Mouse (Mus musculus): ENCODE measurements around the gene Coa7. TPM values are rescaled to one million over a fixed set of nuclear protein-coding genes. Genes with fewer than 3 reads are reported as not detected.

The Coa7 gene
- polyA plus RNA-seq, 1 experiment: 66.4 TPM

DNA sequence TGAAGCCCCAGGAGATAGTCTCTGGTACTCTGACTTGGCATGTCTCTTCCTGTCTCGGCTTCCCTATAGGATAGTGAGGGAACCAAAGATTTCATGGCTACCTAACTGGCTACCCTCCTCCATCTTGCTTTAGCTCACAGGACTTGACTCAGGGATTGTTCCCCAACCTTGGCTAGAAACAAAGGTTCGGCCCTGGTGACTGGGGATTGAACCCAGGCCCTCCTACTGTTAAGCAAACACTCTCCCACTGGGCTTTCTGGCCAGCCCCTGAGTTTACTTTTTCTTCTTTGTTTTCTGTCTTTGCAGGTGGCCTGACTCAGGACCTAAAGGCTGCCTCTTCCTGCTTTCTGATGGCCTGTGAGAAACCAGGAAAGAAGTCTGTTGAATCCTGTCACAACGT, 9.9 kb downstream of the Coa7 start:
- H3K79me3 ChIP-seq (ENCODE audit: low read depth): no peaks in the 10 kb centered on the region
- H3K36me3 ChIP-seq (ENCODE audit: control insufficient read depth, insufficient read depth): peaks cover 54% of the 10 kb centered on the region
- H3K4me3 ChIP-seq (ENCODE audit: insufficient read depth, poor library complexity, severe bottlenecking): no peak overlapping the region
- no peaks in the 10 kb centered on the region for H3K79me2 ChIP-seq (ENCODE audit: control insufficient read depth, insufficient read depth)
- no peaks in the 10 kb centered on the region for H3K27me3 ChIP-seq (ENCODE audit: control insufficient read depth, insufficient read depth, insufficient read length)
- no peak overlapping the region for H3ac ChIP-seq (ENCODE audit: control insufficient read depth, insufficient read length, low read depth)
- TF ChIP-seq FOSL1 (IDR thresholded peaks at IDR 0.05; ENCODE audit: insufficient read depth, low read length, poor library complexity, severe bottlenecking) (no peak), CEBPB (IDR thresholded peaks at IDR 0.05; ENCODE audit: low read depth) (no peak), USF1 (IDR thresholded peaks at IDR 0.05; ENCODE audit: low read depth) (no peak), CTCF (IDR thresholded peaks at IDR 0.05; ENCODE audit: control insufficient read depth, insufficient read depth, insufficient read length) (no peak), MAX (IDR thresholded peaks at IDR 0.05) (no peak), MYOD1 (IDR thresholded peaks at IDR 0.05; ENCODE audit: control insufficient read depth, insufficient read length, low read depth) (no peak), MYOG (IDR thresholded peaks at IDR 0.05; ENCODE audit: control insufficient read depth, extremely low read depth, insufficient read length) (no peak)

DNA sequence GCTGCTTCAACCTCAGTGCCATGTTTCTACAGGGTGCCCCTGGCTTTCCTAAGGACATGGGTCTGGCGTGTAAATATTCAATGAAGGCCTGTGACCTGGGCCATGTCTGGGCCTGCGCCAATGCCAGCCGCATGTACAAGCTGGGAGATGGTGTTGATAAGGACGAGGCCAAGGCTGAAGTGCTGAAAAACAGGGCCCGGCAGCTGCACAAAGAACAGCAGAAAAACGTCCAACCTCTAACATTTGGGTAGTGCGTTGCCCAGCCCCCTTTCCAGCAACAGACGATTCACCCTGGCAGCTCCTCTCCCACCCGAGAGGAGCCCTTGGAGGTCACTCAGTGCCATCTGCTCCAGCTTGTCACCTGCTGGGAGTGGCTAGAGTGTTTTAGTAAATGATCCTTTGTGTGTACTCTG, 10.4 kb downstream of the Coa7 start:
- Histone ChIP-seq H3K79me2 (ENCODE audit: control insufficient read depth, insufficient read depth) (no peaks in the 10 kb centered on the region), H3K27me3 (ENCODE audit: control insufficient read depth, insufficient read depth, insufficient read length) (no peaks in the 10 kb centered on the region), H3K36me3 (ENCODE audit: control insufficient read depth, insufficient read depth) (peaks cover 50% of the 10 kb centered on the region), H3K79me3 (ENCODE audit: low read depth) (no peaks in the 10 kb centered on the region), H3K4me3 (ENCODE audit: insufficient read depth, poor library complexity, severe bottlenecking) (no peak overlapping the region), H3ac (ENCODE audit: control insufficient read depth, insufficient read length, low read depth) (no peak overlapping the region)
- no peak for TF ChIP-seq CEBPB (IDR thresholded peaks at IDR 0.05; ENCODE audit: low read depth)
- no peak for TF ChIP-seq MYOG (IDR thresholded peaks at IDR 0.05; ENCODE audit: control insufficient read depth, extremely low read depth, insufficient read length)

DNA sequence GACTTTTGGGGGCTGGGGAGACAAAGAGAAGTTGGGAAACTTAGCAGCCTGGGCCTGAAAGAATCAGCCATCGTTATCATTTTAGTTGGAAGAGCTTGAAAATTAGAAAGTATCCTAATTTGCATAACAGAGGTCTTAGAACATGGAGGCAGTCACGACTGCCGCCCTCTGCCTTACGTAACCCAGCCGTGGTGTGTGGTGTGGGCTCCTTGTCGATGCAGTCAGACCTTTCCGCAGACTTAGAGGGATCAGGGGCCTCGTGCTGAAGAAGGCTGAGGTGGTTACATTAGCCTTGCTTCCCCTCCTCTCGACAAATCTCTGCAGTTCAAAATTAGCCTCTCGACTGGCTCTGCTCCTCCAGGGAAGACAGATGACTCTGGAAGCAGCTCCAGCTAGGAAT, 10.9 kb downstream of the Coa7 start:
- no peak overlapping the region for H3ac ChIP-seq (ENCODE audit: control insufficient read depth, insufficient read length, low read depth)
- H3K36me3 ChIP-seq (ENCODE audit: control insufficient read depth, insufficient read depth): peaks cover 45% of the 10 kb centered on the region
- H3K4me3 ChIP-seq (ENCODE audit: insufficient read depth, poor library complexity, severe bottlenecking): no peak overlapping the region
- H3K27me3 ChIP-seq (ENCODE audit: control insufficient read depth, insufficient read depth, insufficient read length): no peaks in the 10 kb centered on the region
- H3K79me3 ChIP-seq (ENCODE audit: low read depth): no peaks in the 10 kb centered on the region
- TF ChIP-seq USF1 (IDR thresholded peaks at IDR 0.05; ENCODE audit: low read depth) (no peak), MYOD1 (IDR thresholded peaks at IDR 0.05; ENCODE audit: control insufficient read depth, insufficient read length, low read depth) (no peak), MAX (IDR thresholded peaks at IDR 0.05) (no peak), MYOG (IDR thresholded peaks at IDR 0.05; ENCODE audit: control insufficient read depth, extremely low read depth, insufficient read length) (no peak), CEBPB (IDR thresholded peaks at IDR 0.05; ENCODE audit: low read depth) (no peak), FOSL1 (IDR thresholded peaks at IDR 0.05; ENCODE audit: insufficient read depth, low read length, poor library complexity, severe bottlenecking) (no peak), CTCF (IDR thresholded peaks at IDR 0.05; ENCODE audit: control insufficient read depth, insufficient read depth, insufficient read length) (no peak)
- H3K79me2 ChIP-seq (ENCODE audit: control insufficient read depth, insufficient read depth): no peaks in the 10 kb centered on the region

DNA sequence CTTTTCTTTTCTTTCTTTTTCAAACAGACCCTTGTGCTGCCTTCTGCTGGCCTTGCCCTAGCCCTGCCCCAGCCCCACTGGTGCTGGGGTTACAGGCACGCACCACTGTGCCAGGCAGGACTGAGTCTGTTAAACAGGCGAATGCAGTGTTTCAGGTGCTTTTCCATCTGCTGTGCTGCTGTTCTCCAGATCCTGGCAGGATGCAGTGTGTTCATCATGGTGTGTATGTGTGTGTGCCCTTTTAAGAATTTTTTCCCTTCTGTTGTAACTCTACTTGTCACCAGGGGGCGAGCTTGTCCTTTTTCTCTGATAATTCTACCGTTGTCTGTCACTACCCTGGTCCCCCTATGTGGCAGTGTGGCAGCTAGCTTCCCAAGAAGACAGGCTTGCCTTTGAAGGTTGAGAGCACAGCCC, 11.3 kb downstream of the Coa7 start:
- TF ChIP-seq MYOD1 (IDR thresholded peaks at IDR 0.05; ENCODE audit: control insufficient read depth, insufficient read length, low read depth): no peak
- no peak for TF ChIP-seq CEBPB (IDR thresholded peaks at IDR 0.05; ENCODE audit: low read depth)
- TF ChIP-seq FOSL1 (IDR thresholded peaks at IDR 0.05; ENCODE audit: insufficient read depth, low read length, poor library complexity, severe bottlenecking): no peak
- H3K79me3 ChIP-seq (ENCODE audit: low read depth): no peaks in the 10 kb centered on the region
- H3K4me3 ChIP-seq (ENCODE audit: insufficient read depth, poor library complexity, severe bottlenecking): no peak overlapping the region
- H3ac ChIP-seq (ENCODE audit: control insufficient read depth, insufficient read length, low read depth): no peak overlapping the region
- no peaks in the 10 kb centered on the region for H3K79me2 ChIP-seq (ENCODE audit: control insufficient read depth, insufficient read depth)
- peaks cover 41% of the 10 kb centered on the region for H3K36me3 ChIP-seq (ENCODE audit: control insufficient read depth, insufficient read depth)
- H3K27me3 ChIP-seq (ENCODE audit: control insufficient read depth, insufficient read depth, insufficient read length): no peaks in the 10 kb centered on the region

DNA sequence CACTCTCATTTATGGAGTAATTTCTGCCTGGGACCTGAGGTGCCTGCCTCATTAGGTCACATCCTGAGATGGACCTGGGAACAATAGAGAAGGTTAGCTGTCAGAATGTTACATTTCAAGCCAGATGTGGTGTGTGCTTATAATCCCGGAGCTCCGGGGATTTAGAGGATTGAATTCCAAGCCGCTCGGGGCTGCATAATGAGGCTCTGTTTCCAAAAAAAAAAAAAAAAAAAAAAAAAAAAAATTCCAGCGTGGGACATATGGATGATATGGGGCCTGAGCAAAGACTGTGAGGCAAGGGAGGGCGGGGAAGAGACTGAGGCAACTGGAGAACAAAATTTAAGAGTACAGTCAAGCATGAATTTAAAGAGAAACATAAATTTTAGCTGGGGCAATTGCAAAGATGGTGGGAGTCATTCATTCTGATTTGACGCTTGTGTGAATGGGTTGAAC, 16.7 kb downstream of the Coa7 start:
- Histone ChIP-seq H3K79me2 (ENCODE audit: control insufficient read depth, insufficient read depth) (no peaks in the 10 kb centered on the region), H3K36me3 (ENCODE audit: control insufficient read depth, insufficient read depth) (peaks cover 6% of the 10 kb centered on the region), H3K4me3 (ENCODE audit: insufficient read depth, poor library complexity, severe bottlenecking) (no peak overlapping the region), H3K79me3 (ENCODE audit: low read depth) (no peaks in the 10 kb centered on the region), H3ac (ENCODE audit: control insufficient read depth, insufficient read length, low read depth) (no peak overlapping the region), H3K27me3 (ENCODE audit: control insufficient read depth, insufficient read depth, insufficient read length) (no peaks in the 10 kb centered on the region)
- TF ChIP-seq MYOD1 (IDR thresholded peaks at IDR 0.05; ENCODE audit: control insufficient read depth, insufficient read length, low read depth) (no peak), CTCF (IDR thresholded peaks at IDR 0.05; ENCODE audit: control insufficient read depth, insufficient read depth, insufficient read length) (no peak), USF1 (IDR thresholded peaks at IDR 0.05; ENCODE audit: low read depth) (no peak), CEBPB (IDR thresholded peaks at IDR 0.05; ENCODE audit: low read depth) (no peak), MAX (IDR thresholded peaks at IDR 0.05) (no peak), MYOG (IDR thresholded peaks at IDR 0.05; ENCODE audit: control insufficient read depth, extremely low read depth, insufficient read length) (no peak), FOSL1 (IDR thresholded peaks at IDR 0.05; ENCODE audit: insufficient read depth, low read length, poor library complexity, severe bottlenecking) (no peak)

DNA sequence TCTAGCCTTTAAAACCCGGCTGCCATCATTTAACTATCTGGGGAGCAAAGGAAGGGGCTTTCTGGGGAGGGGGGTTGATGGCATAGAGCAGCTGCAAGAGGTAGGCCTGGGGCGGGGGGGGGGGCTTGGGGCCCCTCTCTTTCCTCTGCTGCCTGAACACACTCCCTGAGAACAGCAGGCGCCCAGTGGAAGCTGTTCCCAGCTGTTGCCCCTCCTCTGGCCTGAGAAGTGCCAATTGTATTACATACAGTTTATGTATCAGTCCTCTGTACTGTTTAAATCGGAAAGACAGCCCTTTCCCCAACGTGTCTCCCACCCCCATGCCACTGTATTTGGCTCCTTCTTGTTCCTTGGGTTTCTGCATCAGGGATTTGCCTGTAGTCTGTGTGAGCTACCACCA, 17.9 kb downstream of the Coa7 start:
- TF ChIP-seq MYOG (IDR thresholded peaks at IDR 0.05; ENCODE audit: control insufficient read depth, extremely low read depth, insufficient read length) (no peak), CEBPB (IDR thresholded peaks at IDR 0.05; ENCODE audit: low read depth) (no peak), MAX (IDR thresholded peaks at IDR 0.05) (no peak), USF1 (IDR thresholded peaks at IDR 0.05; ENCODE audit: low read depth) (no peak), MYOD1 (IDR thresholded peaks at IDR 0.05; ENCODE audit: control insufficient read depth, insufficient read length, low read depth) (no peak), CTCF (IDR thresholded peaks at IDR 0.05; ENCODE audit: control insufficient read depth, insufficient read depth, insufficient read length) (no peak), FOSL1 (IDR thresholded peaks at IDR 0.05; ENCODE audit: insufficient read depth, low read length, poor library complexity, severe bottlenecking) (no peak)
- Histone ChIP-seq H3K4me3 (ENCODE audit: insufficient read depth, poor library complexity, severe bottlenecking) (no peak overlapping the region), H3ac (ENCODE audit: control insufficient read depth, insufficient read length, low read depth) (no peak overlapping the region), H3K36me3 (ENCODE audit: control insufficient read depth, insufficient read depth) (no peaks in the 10 kb centered on the region), H3K27me3 (ENCODE audit: control insufficient read depth, insufficient read depth, insufficient read length) (no peaks in the 10 kb centered on the region), H3K79me3 (ENCODE audit: low read depth) (no peaks in the 10 kb centered on the region), H3K79me2 (ENCODE audit: control insufficient read depth, insufficient read depth) (no peaks in the 10 kb centered on the region)

Data from C2C12 (cell line).